Mouse (Mus musculus): ENCODE measurements at regions not wholly inside any gene's neighbourhood (a gene's known extent, or its start where the extent isn't known, plus 50 kb on each side); places are given as distances from the start of the nearest gene placed in this dataset.

GRCm38 (mm10) chr9:120689025-120689424 lies 117.8 kb downstream of the Rpl14 start:
- no peak for TF ChIP-seq POLR2A (IDR thresholded peaks at IDR 0.05; ENCODE audit: insufficient read depth, low read length)
- TF ChIP-seq CTCF (IDR thresholded peaks at IDR 0.05; ENCODE audit: low read depth, low read length): no peak
- no peak for TF ChIP-seq EP300 (IDR thresholded peaks at IDR 0.05; ENCODE audit: insufficient read depth, low read depth, low read length)

All from ES-Bruce4 (cell line).